Mouse (Mus musculus): ENCODE results near the gene Plekha6.
A peak's percentile ranks its signal among the peaks of the same experiment; 100 is the strongest.

GRCm38 (mm10) chr1:133130638-133131560 lies 33.1 kb upstream of the Plekha6 start, which contains the start of gene Ppp1r15b:
- TF ChIP-seq CTCF (IDR thresholded peaks at IDR 0.05; ENCODE audit: borderline replicate concordance, insufficient read depth, low read length) (no peak), POLR2A (IDR thresholded peaks at IDR 0.05; ENCODE audit: low read depth, low read length) (peak; percentile 81)

Data from embryonic fibroblast, embryonic 13.5 days (primary cell).